Mouse (Mus musculus) CD4-positive, CD25-positive, alpha-beta regulatory T cell, adult 4 months (primary cell): ENCODE measurements around the gene Trpm4. TPM values are rescaled to one million over a fixed set of nuclear protein-coding genes. Genes with fewer than 3 reads are reported as not detected.

Experiments
- polyA plus RNA-seq, 2 experiments: library from polyadenylated mRNA; unstranded; fragments of 100-300 nt; shearing (Covaris generic); gene quantifications; one replicate each; pipeline ENCODE4 v1.2.1; 2017

Trpm4 gene
- polyA plus RNA-seq, 2 experiments from 2014 or later: 11.7 to 15.9 TPM

Other genes with a start within 250 kb of the Trpm4 start
- 10 to 100 TPM in 1 of 2 experiments, 1 to 10 TPM in 1; 7.6 to 66.3 TPM for gene Rcn3, start 241.6 kb downstream of the Trpm4 start, polyA plus RNA-seq
- 1 to 10 TPM; 2.3 to 3.8 TPM for gene Fcgrt, start 229.9 kb downstream of the Trpm4 start, polyA plus RNA-seq
- 1,000 to 10,000 TPM; 3,755 to 5,441 TPM for gene Rps11, start 209.3 kb downstream of the Trpm4 start, polyA plus RNA-seq
- gene Rpl13a, start 205.0 kb downstream of the Trpm4 start, polyA plus RNA-seq: 1,000 to 10,000 TPM; 5,632 to 7,602 TPM
- not detected for gene Gm45713, start 197.5 kb downstream of the Trpm4 start, polyA plus RNA-seq
- gene Flt3l, start 197.3 kb downstream of the Trpm4 start, polyA plus RNA-seq: 10 to 100 TPM; 89.0 to 91.7 TPM
- gene Pih1d1, start 179.5 kb downstream of the Trpm4 start, polyA plus RNA-seq: 10 to 100 TPM; 40.4 to 50.6 TPM
- gene Aldh16a1, start 179.2 kb downstream of the Trpm4 start, polyA plus RNA-seq: 10 to 100 TPM; 16.5 to 27.2 TPM
- not detected for gene Slc17a7, start 169.8 kb downstream of the Trpm4 start, polyA plus RNA-seq
- not detected for gene Gfy, start 154.2 kb downstream of the Trpm4 start, polyA plus RNA-seq
- gene Pth2, start 152.8 kb downstream of the Trpm4 start, polyA plus RNA-seq: not detected
- gene Ccdc155, start 128.9 kb downstream of the Trpm4 start, polyA plus RNA-seq: not detected
- 10 to 100 TPM; 16.1 to 22.9 TPM for gene Dkkl1, start 121.6 kb downstream of the Trpm4 start, polyA plus RNA-seq
- gene Tead2, start 118.0 kb downstream of the Trpm4 start, polyA plus RNA-seq: 1 to 10 TPM; 4.5 to 5.4 TPM
- gene Cd37, start 94.7 kb downstream of the Trpm4 start, polyA plus RNA-seq: 100 to 1,000 TPM; 473 to 666 TPM
- gene Slc6a16, start 92.7 kb downstream of the Trpm4 start, polyA plus RNA-seq: not detected
- not detected for gene Slc6a21, start 56.3 kb downstream of the Trpm4 start, polyA plus RNA-seq
- gene Hrc, start 1.5 kb upstream of the Trpm4 start, polyA plus RNA-seq: not detected
- gene Ppfia3, start 33.2 kb upstream of the Trpm4 start, polyA plus RNA-seq: not detected
- not detected for gene Lin7b, start 36.8 kb upstream of the Trpm4 start, polyA plus RNA-seq
- gene Snrnp70, start 62.0 kb upstream of the Trpm4 start, polyA plus RNA-seq: 100 to 1,000 TPM in 1 of 2 experiments, 10 to 100 TPM in 1; 82.1 to 130 TPM
- not detected for gene Kcna7, start 71.9 kb upstream of the Trpm4 start, polyA plus RNA-seq
- not detected for gene Ntf5, start 79.9 kb upstream of the Trpm4 start, polyA plus RNA-seq
- not detected for gene Lhb, start 87.0 kb upstream of the Trpm4 start, polyA plus RNA-seq
- gene Gys1, start 101.1 kb upstream of the Trpm4 start, polyA plus RNA-seq: 10 to 100 TPM in 1 of 2 experiments, 1 to 10 TPM in 1; 9.2 to 18.2 TPM
- 10 to 100 TPM; 41.9 to 51.9 TPM for gene Ruvbl2, start 104.3 kb upstream of the Trpm4 start, polyA plus RNA-seq
- gene Ftl1, start 126.1 kb upstream of the Trpm4 start, polyA plus RNA-seq: 1,000 to 10,000 TPM; 1,962 to 2,374 TPM
- gene Bax, start 133.1 kb upstream of the Trpm4 start, polyA plus RNA-seq: 100 to 1,000 TPM; 146 to 164 TPM
- 1 to 10 TPM; 1.2 TPM for gene Tulp2, start 148.1 kb upstream of the Trpm4 start, polyA plus RNA-seq
- gene Gm45808, start 153.0 kb upstream of the Trpm4 start, polyA plus RNA-seq: under 1 TPM in 1 of 2 experiments, not detected in 1; 0.62 TPM
- gene Dhdh, start 155.0 kb upstream of the Trpm4 start, polyA plus RNA-seq: 1 to 10 TPM; 1.1 to 2.7 TPM
- gene Nucb1, start 176.6 kb upstream of the Trpm4 start, polyA plus RNA-seq: 100 to 1,000 TPM; 124 to 159 TPM
- gene Ppp1r15a, start 192.5 kb upstream of the Trpm4 start, polyA plus RNA-seq: 100 to 1,000 TPM in 1 of 2 experiments, 10 to 100 TPM in 1; 49.3 to 132 TPM
- gene Plekha4, start 192.6 kb upstream of the Trpm4 start, polyA plus RNA-seq: under 1 TPM in 1 of 2 experiments, not detected in 1; 0.20 TPM
- gene Hsd17b14, start 221.1 kb upstream of the Trpm4 start, polyA plus RNA-seq: under 1 TPM; 0.77 to 0.81 TPM
- 10 to 100 TPM; 46.4 to 77.9 TPM for gene Bcat2, start 236.4 kb upstream of the Trpm4 start, polyA plus RNA-seq